Mouse (Mus musculus) neural tube, embryonic 15.5 days (tissue): ENCODE results near the gene Errfi1. TPM values are rescaled to one million over a fixed set of nuclear protein-coding genes. Genes with fewer than 3 reads are reported as not detected.
A peak's percentile ranks its signal among the peaks of the same experiment; 100 is the strongest.

ENCODE experiments used
- ATAC-seq: fragments of 200-750 bp; cut with Nextera tagmentation; 2 replicates; pipeline ENCODE4 v1.8.0; 2017; ENCODE audit warnings: mild to moderate bottlenecking, moderate TSS enrichment, moderate library complexity; ENCODE audit not compliant: low FRiP score
- H3K27ac ChIP-seq: fragments of 300-500 bp; sonication (generic); replicated peaks from 2 replicates; pipeline ENCODE4 v1.5.1; 2015; ENCODE audit warnings: mild to moderate bottlenecking, inconsistent platforms
- H3K27me3 ChIP-seq: fragments of 300-500 bp; sonication (generic); replicated peaks from 2 replicates; pipeline ENCODE4 v1.6.1; 2015; ENCODE audit warnings: inconsistent platforms
- H3K36me3 ChIP-seq: fragments of 300-500 bp; sonication (generic); 2 replicates; pipeline ENCODE4 v1.6.1; 2015; ENCODE audit warnings: inconsistent platforms
- H3K4me1 ChIP-seq: fragments of 300-500 bp; sonication (generic); 2 replicates; pipeline ENCODE4 v1.6.1; 2015; ENCODE audit warnings: inconsistent platforms
- H3K4me2 ChIP-seq: fragments of 300-500 bp; sonication (generic); 2 replicates; pipeline ENCODE4 v1.6.1; 2015; ENCODE audit warnings: inconsistent platforms, mild to moderate bottlenecking, moderate library complexity
- H3K4me3 ChIP-seq: fragments of 300-500 bp; sonication (generic); replicated peaks from 2 replicates; pipeline ENCODE4 v1.5.1; 2015; ENCODE audit warnings: mild to moderate bottlenecking, inconsistent platforms
- H3K9ac ChIP-seq: fragments of 300-500 bp; sonication (generic); replicated peaks from 2 replicates; pipeline ENCODE4 v1.6.1; 2015; ENCODE audit warnings: mild to moderate bottlenecking, inconsistent platforms
- H3K9me3 ChIP-seq: fragments of 300-500 bp; sonication (generic); replicated peaks from 2 replicates; pipeline ENCODE4 v1.6.1; 2016; ENCODE audit warnings: inconsistent platforms
- WGBS: fragments of 180-500 bp; shearing (Covaris S2); methylation state at CpG from one replicate; pipeline ENCODE4 v1.1.7; 2015; ENCODE audit warnings: mixed read lengths; 5-methylcytosine and 5-hydroxymethylcytosine counted together
- polyA plus RNA-seq: library from polyadenylated mRNA; unstranded; fragments of >200 nt; fragmentation: Nextera tagmentation; extraction: Ambion mirVana; gene quantifications from 2 replicates; pipeline ENCODE4 v1.2.1, GENCODE M21; 2015

The Errfi1 gene
- 51.8 and 57.4 TPM in 2 replicates for polyA plus RNA-seq

DNA sequence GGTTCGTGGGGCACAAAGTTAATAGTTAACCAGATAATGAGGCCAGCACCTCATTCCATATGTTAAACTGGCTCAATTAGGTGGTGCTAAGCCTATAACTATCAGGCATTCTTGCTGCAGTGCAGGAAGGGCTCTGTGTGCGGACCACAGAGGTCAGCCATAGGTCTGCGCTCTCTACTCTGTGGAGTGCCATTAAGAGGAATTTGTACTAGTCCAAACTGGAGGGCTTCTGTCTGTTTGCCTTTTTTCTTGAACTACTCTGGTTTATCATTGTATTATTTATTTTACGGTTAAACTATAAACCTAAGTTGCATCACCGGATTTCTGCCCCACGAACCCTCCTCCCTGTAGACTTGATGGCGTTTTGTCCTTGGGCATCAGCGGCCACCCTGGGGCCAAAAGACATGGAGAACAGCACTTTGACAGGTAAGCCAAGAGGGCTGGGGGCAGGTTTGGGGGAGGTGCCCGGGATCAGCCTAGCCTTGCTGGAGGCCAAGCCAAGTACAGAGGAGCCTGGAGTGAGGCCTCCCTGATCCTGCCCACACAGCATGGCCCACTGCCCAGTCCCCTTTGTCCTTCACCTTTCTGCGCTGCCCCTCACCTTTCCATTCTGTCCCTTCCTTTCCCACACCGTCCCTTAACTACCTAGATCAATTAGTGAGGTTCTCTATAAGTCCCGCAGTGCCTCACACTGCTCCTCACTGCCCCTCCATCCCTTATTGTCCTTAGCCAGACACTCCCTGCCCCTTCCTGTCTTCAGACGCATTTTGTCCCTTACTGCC lies at the start of gene Errfi1:
Errfi1 (plus strand) TSS at position 240 of the 782 bp plus-strand sequence.
- Histone ChIP-seq H3K27me3 (no peaks in the 10 kb centered on the region), H3K4me1 (peaks cover 26% of the 10 kb centered on the region), H3K4me3 (peak within 1 kb of the TSS; percentile 89), H3K27ac (peak within 1 kb of the TSS; percentile 98), H3K9ac (peak within 1 kb of the TSS; percentile 53), H3K4me2 (peak within 1 kb of the TSS; percentile 77), H3K36me3 (no peaks in the 10 kb centered on the region), H3K9me3 (no peaks in the 10 kb centered on the region)
- peak; percentile 12; the same call in 1 of the 2 replicates for ATAC-seq
- 42% methylated on average over 13 of the region's 13 CpGs for WGBS

DNA sequence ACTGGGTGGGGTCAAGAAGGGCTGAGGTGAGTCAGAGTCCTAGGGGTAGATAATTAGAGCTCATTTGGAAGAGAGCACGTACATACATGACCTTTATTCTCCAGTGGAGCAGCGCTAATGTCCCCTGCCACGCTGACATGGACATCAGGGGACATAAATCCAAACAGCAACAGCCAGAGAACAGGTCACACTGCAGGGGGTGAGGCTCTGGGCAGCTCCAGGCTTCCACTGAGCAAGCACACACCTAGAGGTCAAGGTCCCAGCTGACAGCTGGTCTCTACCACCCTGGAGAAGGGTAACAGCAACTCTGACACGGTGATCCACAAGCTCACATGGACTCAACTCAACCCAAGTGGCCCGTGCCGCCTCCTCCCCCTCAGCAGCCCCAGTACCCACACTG lies 49.5 kb upstream of the Errfi1 start:
- H3K27ac ChIP-seq, result no peak overlapping the region
- no peaks in the 10 kb centered on the region for H3K9me3 ChIP-seq
- 59% methylated on average over 6 of the region's 6 CpGs for WGBS
- H3K4me1 ChIP-seq, result peaks cover 20% of the 10 kb centered on the region
- ATAC-seq, result no peak
- no peaks in the 10 kb centered on the region for H3K27me3 ChIP-seq
- no peaks in the 10 kb centered on the region for H3K36me3 ChIP-seq
- no peak overlapping the region for H3K4me3 ChIP-seq
- H3K9ac ChIP-seq, result no peak overlapping the region
- H3K4me2 ChIP-seq, result no peak overlapping the region

DNA sequence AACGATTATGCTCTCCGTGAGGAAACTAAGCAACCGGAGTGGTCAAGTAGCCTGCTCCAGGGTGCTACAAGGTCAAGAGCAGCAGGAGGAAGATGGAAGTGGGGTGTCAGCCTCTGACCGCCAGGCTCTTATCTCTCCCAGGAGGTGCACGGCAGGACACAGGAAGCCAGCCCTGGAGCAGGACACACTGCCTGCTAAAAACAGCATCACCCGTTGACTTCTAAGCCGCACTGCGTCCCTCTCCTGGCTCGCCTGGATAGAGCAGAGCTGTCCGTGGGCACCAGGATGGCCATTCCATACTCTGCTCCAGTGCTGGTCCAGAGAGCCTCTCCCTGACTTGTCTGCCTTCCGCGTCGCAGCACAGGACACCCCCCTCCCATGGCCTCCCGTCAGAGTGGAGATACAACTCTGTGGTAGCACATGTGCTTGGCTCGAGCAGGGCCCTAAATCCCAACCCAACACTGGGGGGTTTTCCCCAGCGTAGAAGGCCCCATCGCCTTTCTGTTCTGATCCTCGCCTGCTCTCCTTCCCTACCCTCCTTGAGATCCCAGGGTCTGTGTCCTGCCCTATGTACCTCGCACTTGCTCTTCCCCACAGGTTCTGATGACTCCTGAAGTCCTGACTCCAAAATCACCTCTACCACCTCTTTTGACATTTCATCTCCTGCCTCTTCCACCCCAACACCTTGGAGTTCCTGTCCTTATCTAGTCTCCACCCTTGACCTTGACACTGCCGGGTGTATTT lies 45.8 kb upstream of the Errfi1 start:
- WGBS, result 84% methylated on average over 20 of the region's 20 CpGs
- no peak for ATAC-seq
- no peaks in the 10 kb centered on the region for H3K27me3 ChIP-seq
- H3K36me3 ChIP-seq, result no peaks in the 10 kb centered on the region
- peaks cover 20% of the 10 kb centered on the region for H3K4me1 ChIP-seq
- H3K4me2 ChIP-seq, result no peak overlapping the region
- no peak overlapping the region for H3K9ac ChIP-seq
- no peaks in the 10 kb centered on the region for H3K9me3 ChIP-seq
- 0 out of 2 replicates have a peak overlapping the region, but pooled peaks have one; percentile 6 for H3K27ac ChIP-seq
- no peak overlapping the region for H3K4me3 ChIP-seq

DNA sequence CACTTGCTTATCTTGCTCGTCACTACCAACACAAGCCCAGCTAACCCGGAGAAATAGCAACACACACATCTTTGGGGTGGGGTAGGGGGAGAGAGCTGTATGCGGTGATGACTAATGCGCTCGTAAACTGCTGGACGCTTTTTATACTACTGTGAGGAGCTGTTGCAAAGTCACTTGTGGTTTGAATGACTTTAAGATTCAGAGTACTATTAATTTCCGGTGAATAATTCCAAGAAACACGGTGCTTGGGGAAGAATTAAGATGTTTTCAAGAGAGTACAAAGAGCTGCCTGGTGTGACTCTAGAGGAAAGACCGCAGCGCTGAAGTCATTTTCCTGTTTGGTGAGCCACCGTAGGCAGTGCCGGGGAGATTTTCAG lies 45.3 kb upstream of the Errfi1 start:
- 46% methylated on average over 12 of the region's 12 CpGs for WGBS
- Histone ChIP-seq H3K4me3 (no peak overlapping the region), H3K27ac (peak overlapping the region; percentile 6; the same call in 1 of the 2 replicates), H3K27me3 (no peaks in the 10 kb centered on the region), H3K9me3 (no peaks in the 10 kb centered on the region), H3K4me1 (peaks cover 20% of the 10 kb centered on the region), H3K9ac (no peak overlapping the region), H3K4me2 (no peak overlapping the region), H3K36me3 (no peaks in the 10 kb centered on the region)
- ATAC-seq, result no peak; the same call in 1 of the 2 replicates

DNA sequence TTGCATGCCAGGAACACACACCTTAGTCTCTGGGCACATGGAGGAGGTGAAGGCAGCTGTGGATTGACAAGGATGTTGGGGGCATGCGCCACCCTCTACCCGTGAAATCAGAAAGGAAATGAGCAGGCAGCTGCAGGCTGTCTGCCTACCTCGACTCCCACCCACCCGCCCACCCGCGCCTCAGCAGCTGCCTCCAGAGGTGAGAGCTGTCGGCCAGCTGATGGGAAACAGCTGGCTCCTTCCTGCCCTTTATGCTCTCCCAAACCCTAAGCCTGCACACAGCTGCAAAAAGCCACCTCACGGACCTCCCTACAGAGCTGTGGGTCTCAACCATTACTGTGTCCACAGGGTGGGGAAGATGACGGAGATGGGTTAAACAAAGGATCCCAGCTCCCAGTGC lies 44.4 kb upstream of the Errfi1 start:
- Histone ChIP-seq H3K27me3 (no peaks in the 10 kb centered on the region), H3K4me1 (peaks cover 20% of the 10 kb centered on the region), H3K36me3 (no peaks in the 10 kb centered on the region), H3K4me2 (no peak overlapping the region), H3K9ac (no peak overlapping the region), H3K9me3 (no peaks in the 10 kb centered on the region), H3K4me3 (no peak overlapping the region), H3K27ac (peak overlapping the region; percentile 6; the same call in 1 of the 2 replicates)
- WGBS, result 59% methylated on average over 9 of the region's 9 CpGs
- ATAC-seq, result no peak

DNA sequence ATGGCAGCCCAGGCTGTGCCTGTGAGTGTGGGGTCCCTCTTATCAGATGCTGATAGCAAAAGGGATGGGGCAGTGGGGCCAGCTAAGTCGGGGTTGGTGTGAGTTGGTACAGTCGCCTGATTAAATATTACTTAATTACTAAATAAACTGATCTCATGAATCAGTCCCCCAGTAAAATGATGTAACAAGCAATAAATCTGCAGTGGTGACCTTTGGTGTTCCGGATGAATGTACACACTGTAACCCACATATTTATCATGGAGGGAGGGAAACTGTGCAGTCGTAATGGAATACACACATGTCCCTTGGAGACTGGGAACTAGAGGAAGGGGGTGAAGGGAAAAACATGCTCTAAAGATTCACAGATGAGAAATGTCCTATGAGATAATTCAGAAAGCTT lies 38.6 kb upstream of the Errfi1 start:
- H3K36me3 ChIP-seq, result no peaks in the 10 kb centered on the region
- no peak overlapping the region for H3K27ac ChIP-seq
- H3K9me3 ChIP-seq, result no peaks in the 10 kb centered on the region
- H3K9ac ChIP-seq, result no peak overlapping the region
- no peak for ATAC-seq
- H3K27me3 ChIP-seq, result no peaks in the 10 kb centered on the region
- H3K4me2 ChIP-seq, result no peak overlapping the region
- H3K4me1 ChIP-seq, result peaks cover 3% of the 10 kb centered on the region; the same call in 1 of the 2 replicates
- no peak overlapping the region for H3K4me3 ChIP-seq
- 78% methylated on average over 4 of the region's 4 CpGs for WGBS

DNA sequence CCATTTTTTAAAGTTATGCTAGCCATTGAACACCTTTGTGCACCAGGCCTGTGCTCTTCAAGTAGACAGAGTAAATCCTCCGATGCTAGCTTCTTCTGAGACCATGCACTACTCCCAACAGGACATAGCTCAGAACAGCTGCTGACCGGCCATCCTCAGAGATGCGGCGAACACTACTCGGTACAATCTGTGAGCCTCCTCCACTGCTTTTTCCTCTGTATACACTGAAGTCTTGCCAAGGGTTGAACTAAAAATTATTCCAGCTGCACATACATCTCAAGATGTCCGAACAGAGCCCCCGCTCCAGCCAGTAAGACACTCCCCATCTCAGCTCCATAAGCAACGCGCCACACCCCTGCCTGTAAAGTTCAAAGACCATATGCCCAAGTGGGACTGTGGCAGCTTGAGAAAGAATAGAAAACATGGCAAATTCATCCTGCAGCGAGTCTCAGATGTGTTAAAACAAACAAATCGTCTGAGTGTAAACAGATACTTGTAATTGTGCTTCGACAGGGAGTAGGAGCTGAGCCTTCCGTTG lies 37.2 kb upstream of the Errfi1 start:
- Histone ChIP-seq H3K27me3 (no peaks in the 10 kb centered on the region), H3K27ac (no peak overlapping the region), H3K4me3 (no peak overlapping the region), H3K4me2 (no peak overlapping the region), H3K9me3 (no peaks in the 10 kb centered on the region), H3K9ac (no peak overlapping the region), H3K4me1 (peaks cover 3% of the 10 kb centered on the region; the same call in 1 of the 2 replicates), H3K36me3 (no peaks in the 10 kb centered on the region)
- 82% methylated on average over 13 of the region's 13 CpGs for WGBS
- no peak for ATAC-seq

DNA sequence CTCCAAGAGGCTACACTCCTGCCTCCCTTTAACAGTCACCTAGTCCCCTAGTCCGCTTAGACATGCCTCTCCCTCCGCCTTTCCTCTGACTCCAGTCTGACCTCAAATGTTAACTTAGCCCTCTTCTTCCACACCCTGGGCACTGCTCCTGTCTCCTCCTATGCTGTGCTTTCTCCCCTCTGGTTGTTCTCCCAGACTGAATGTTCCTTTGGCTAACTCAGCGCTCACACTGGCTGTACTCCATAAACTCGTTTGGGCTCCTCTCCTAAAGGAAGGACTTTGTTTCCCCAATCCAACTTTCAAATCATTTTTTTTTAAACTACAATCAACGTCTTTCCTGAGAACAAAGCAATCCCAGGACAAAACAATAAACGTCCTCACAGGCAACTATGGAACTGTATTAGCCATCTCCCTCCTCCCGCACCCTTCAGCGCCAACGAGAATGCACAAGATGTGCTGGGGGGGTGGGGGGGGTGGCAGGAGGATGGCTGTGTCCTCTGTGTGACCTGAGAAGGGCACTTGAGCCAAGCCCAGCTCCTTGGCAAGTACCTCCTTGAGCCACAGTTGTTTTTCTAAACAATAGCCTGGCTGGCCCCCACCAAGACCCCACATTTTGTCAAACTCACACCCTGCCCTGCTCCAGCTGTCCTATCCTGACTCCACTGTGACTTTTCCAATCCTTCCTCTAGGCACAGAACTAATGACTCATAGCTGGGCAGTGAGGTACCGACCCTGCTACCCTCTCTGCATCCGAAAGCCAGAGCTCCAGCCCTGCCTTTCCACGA lies 34.4 kb upstream of the Errfi1 start:
- Histone ChIP-seq H3K4me1 (peaks cover 13% of the 10 kb centered on the region), H3K27me3 (no peaks in the 10 kb centered on the region), H3K4me2 (no peak overlapping the region), H3K27ac (no peak overlapping the region), H3K9ac (no peak overlapping the region), H3K36me3 (no peaks in the 10 kb centered on the region), H3K4me3 (no peak overlapping the region), H3K9me3 (no peaks in the 10 kb centered on the region)
- ATAC-seq, result no peak
- WGBS, result 72% methylated on average over 12 of the region's 12 CpGs

DNA sequence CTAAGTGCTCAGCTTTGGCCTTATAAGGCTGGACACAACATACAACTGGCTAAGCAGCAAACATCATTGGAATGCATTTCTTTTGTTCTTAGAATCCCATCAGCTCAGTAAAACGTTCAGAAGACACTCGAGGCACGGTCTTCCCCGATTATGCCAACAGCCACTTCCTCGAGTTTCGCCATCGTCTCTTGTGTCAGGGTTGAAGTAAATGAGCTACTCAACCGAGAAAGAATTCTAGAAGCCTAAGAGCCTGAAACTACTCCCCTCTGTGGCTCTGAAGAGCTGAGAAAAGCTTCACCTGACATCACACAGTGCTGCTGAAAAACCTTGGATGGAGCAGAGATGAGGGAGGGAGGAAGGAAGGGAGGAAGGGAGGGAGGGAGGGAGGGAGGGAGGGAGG lies 32.3 kb upstream of the Errfi1 start:
- no peak overlapping the region for H3K4me2 ChIP-seq
- no peak overlapping the region for H3K9ac ChIP-seq
- H3K4me1 ChIP-seq, result peaks cover 18% of the 10 kb centered on the region
- ATAC-seq, result no peak
- H3K4me3 ChIP-seq, result no peak overlapping the region
- no peaks in the 10 kb centered on the region for H3K36me3 ChIP-seq
- H3K27ac ChIP-seq, result no peak overlapping the region
- H3K9me3 ChIP-seq, result no peaks in the 10 kb centered on the region
- H3K27me3 ChIP-seq, result no peaks in the 10 kb centered on the region
- WGBS, result 79% methylated on average over 8 of the region's 8 CpGs

DNA sequence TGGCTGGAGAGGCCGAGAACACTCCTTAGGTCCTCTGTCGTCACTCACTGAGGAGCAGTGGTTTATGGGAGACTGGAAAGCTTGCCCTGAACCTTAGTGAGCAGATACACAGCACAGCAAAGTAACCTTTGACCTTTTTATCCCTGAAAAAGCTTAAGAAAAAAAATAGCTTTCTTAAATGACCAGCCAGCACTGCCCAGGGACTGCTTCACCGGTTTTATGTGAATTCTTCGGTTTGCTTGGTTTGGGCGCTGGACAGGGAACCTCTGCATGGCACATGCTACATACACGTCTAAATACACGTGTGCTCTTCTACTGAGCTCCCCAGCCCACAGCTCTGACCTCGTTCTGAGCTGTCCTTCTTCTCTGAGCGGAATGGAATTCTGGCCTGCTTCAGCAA lies 31.1 kb upstream of the Errfi1 start:
- no peak for ATAC-seq
- 79% methylated on average over 9 of the region's 9 CpGs for WGBS
- H3K9ac ChIP-seq, result no peak overlapping the region
- no peak overlapping the region for H3K4me3 ChIP-seq
- no peak overlapping the region for H3K27ac ChIP-seq
- no peaks in the 10 kb centered on the region for H3K27me3 ChIP-seq
- no peaks in the 10 kb centered on the region for H3K36me3 ChIP-seq
- no peak overlapping the region for H3K4me2 ChIP-seq
- peaks cover 18% of the 10 kb centered on the region for H3K4me1 ChIP-seq
- no peaks in the 10 kb centered on the region for H3K9me3 ChIP-seq
